Mouse (Mus musculus) induced T-regulatory cell, adult 2 months (primary cell): ENCODE data around the gene Tmem238l.
A peak's percentile ranks its signal among the peaks of the same experiment; 100 is the strongest.

Experiments
- DNase-seq: peaks from one replicate; pipeline ENCODE4 v3.0.0-alpha.2; 2012; ENCODE audit warnings: low read depth

Tmem238l gene

GRCm38 (mm10) chr11:66956303-66956702 lies at the start of gene Tmem238l:
Gene Tmem238l, plus strand, starts transcription at chr11:66956638.
- no peak for DNase-seq

GRCm38 (mm10) chr11:66911811-66912210 lies 44.6 kb upstream of the Tmem238l start, which contains the start of gene Pirt:
Gene Pirt, plus strand, starts transcription at chr11:66911981.
- DNase-seq = no peak

- DNase-seq = no peak
These were observed 43.6 kb upstream of the Tmem238l start for GRCm38 (mm10) chr11:66912531-66913458.

GRCm38 (mm10) chr11:66914249-66914648 lies 42.2 kb upstream of the Tmem238l start:
- DNase-seq = peak; percentile 34

- DNase-seq = no peak
These were observed 36.4 kb upstream of the Tmem238l start for GRCm38 (mm10) chr11:66920012-66920411.

- DNase-seq = no peak
These were observed 32.2 kb upstream of the Tmem238l start for GRCm38 (mm10) chr11:66924095-66924823.

GRCm38 (mm10) chr11:66928311-66928710 lies 28.1 kb upstream of the Tmem238l start:
- no peak for DNase-seq

GRCm38 (mm10) chr11:66932827-66933599 lies 23.4 kb upstream of the Tmem238l start:
- no peak for DNase-seq

GRCm38 (mm10) chr11:66934428-66935173 lies 21.8 kb upstream of the Tmem238l start:
- no peak for DNase-seq

GRCm38 (mm10) chr11:66942011-66942410 lies 14.4 kb upstream of the Tmem238l start:
- DNase-seq = no peak

- no peak for DNase-seq
These were observed 11.1 kb upstream of the Tmem238l start for GRCm38 (mm10) chr11:66945224-66945767.

GRCm38 (mm10) chr11:66946521-66946920 lies 9.9 kb upstream of the Tmem238l start:
- DNase-seq = no peak

- no peak for DNase-seq
These were observed 9.5 kb upstream of the Tmem238l start for GRCm38 (mm10) chr11:66946922-66947321.

- DNase-seq = no peak
These were observed 4.4 kb downstream of the Tmem238l start for GRCm38 (mm10) chr11:66960797-66961196.

- DNase-seq = no peak
These were observed 5.2 kb downstream of the Tmem238l start for GRCm38 (mm10) chr11:66961447-66962176.

- no peak for DNase-seq
These were observed 7.0 kb downstream of the Tmem238l start for GRCm38 (mm10) chr11:66963462-66963861.

- DNase-seq = no peak
These were observed 10.2 kb downstream of the Tmem238l start for GRCm38 (mm10) chr11:66966500-66967116.

- DNase-seq = no peak
These were observed 12.1 kb downstream of the Tmem238l start for GRCm38 (mm10) chr11:66968575-66968974.

- DNase-seq = no peak
These were observed 17.1 kb downstream of the Tmem238l start for GRCm38 (mm10) chr11:66973507-66973906.
